Mouse (Mus musculus): Measurements from ENCODE around the gene Zfp786.

The Zfp786 gene

DNA sequence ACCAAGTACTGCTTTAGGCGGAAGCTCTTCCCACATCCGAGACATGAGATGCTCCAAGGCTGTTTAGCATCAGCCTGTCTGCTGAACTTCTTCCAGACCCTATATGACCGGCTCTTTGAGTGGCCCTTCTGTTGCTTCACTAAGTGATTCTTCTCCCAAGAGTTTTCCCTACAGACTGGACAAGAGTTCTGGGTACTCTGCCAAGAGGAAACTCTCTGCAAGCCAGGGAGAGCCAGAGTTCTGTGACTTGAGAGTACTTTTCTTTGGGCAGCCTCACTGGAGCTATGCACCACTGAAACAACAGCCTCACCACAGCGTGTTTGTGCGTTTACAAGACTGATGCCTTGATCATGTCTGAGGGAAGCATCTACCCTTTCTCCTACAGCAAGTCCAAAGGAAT lies 9.4 kb downstream of the Zfp786 start:
- no peak for DNase-seq (ENCODE audit: low read depth, low spot score)

DNA sequence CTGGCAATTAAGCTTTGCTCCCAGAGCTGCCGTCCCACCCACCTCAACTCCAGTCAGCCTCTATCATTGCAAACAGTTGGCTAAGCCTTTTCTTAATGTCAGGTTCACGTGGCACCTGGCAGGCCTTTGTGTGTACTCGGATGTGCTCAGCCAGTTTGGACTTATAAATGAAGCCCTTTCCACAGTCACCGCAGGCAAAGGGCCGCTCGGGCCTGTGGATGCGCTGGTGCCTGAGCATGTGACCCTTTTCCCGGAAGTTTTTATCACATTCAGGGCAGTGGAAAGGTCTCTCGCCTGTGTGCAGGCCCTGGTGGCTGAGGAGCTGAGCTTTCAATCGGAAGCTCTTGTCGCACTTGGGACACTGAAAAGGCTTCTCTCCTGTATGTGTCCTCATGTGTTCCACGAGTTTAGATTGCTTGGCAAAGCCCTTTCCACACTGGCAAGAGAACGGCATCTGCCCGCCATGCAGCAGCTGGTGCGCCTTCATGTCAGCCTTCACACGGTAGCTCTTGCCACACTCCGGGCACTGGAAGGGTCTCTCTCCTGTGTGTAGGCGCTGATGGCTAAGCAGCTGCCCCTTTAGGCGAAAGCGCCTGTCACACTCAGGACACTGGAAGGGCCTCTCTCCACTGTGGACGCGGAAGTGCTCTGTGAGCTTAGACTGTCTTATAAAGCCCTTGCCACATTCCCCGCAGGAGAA lies 10.9 kb downstream of the Zfp786 start:
- no peak for DNase-seq (ENCODE audit: low read depth, low spot score)

- no peak for DNase-seq (ENCODE audit: low read depth, low spot score)
These were observed 11.9 kb downstream of the Zfp786 start for GRCm38 (mm10) chr6:47818721-47819120.

DNA sequence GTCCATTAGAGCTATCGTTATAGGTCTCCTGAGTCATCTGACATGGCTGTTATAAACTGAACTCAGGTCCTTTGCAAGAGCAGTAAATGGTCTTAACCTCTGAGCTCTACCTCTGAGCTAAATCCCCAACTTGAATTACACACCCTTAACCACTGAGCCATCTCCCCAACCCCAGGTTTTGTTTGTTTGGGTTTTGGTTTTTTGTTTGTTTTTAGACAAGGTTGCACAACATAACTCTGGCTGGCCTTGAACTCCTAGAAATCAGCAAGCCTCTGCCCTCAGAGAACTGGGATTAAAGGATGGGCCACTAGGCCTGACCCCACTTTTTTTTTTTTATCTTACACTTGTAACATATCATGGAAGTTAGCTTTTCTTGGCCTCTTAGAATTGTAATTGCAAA lies 14.5 kb downstream of the Zfp786 start:
- no peak for DNase-seq (ENCODE audit: low read depth, low spot score)

- peak; percentile 98 for DNase-seq (ENCODE audit: low read depth, low spot score)
These were observed 17.3 kb downstream of the Zfp786 start, which contains the start of gene Pdia4 for GRCm38 (mm10) chr6:47813257-47813878. Pdia4 (minus strand) TSS chr6:47813430.

DNA sequence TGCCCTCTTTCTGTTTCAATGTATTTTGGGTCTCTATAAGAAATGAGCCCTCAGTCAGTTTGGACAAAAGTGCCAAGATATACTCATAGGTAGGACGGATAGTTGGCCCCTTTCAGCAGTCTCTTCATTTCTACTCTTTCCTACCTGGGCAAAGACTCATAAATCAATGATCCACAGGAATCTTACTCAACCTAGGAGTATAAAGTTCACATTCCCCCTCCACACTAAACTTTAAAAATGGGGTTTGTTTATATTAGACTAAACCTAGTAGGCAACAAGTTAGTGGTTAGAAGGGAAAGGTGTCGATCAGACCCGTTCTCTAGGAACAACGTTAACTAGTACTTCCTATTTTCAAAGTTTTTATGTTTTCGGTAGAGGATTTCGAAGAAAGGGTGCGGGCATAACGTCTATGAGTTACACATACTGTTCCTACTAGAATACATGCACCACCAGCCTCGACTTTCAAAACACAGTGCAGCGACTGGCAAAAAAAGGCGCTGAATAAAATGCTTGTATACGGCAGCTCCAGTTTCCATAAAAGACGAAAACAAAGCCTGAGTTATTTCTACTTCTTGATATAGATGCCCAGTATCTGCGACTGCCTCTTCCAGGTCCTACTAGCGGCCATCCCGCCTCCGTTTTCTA lies 18.3 kb downstream of the Zfp786 start:
- DNase-seq (ENCODE audit: low read depth, low spot score), result no peak

DNA sequence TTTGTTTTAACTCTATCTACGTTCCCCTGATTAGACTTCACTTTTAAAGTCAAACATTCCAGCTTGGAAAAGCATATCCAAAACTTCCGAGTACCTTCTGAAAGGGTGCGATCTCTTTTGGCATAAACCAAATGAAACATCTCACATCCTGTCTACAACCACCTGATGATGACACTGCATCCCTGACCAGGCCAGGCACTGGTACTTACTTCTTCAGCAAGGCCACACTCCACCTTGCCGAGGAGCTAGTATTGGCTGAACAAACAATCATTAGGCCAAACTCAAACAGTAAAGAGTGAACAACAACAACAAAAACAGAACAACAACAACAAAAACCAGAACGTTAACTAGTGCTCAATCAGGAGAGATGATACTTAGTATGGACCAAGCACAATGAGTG lies 19.3 kb downstream of the Zfp786 start:
- no peak for DNase-seq (ENCODE audit: low read depth, low spot score)

GRCm38 (mm10) chr6:47810181-47810580 lies 20.5 kb downstream of the Zfp786 start:
- no peak for DNase-seq (ENCODE audit: low read depth, low spot score)

- no peak for DNase-seq (ENCODE audit: low read depth, low spot score)
These were observed 21.6 kb downstream of the Zfp786 start for GRCm38 (mm10) chr6:47809053-47809452.

- DNase-seq (ENCODE audit: low read depth, low spot score), result no peak
These were observed 22.1 kb downstream of the Zfp786 start for GRCm38 (mm10) chr6:47808545-47808944.

DNA sequence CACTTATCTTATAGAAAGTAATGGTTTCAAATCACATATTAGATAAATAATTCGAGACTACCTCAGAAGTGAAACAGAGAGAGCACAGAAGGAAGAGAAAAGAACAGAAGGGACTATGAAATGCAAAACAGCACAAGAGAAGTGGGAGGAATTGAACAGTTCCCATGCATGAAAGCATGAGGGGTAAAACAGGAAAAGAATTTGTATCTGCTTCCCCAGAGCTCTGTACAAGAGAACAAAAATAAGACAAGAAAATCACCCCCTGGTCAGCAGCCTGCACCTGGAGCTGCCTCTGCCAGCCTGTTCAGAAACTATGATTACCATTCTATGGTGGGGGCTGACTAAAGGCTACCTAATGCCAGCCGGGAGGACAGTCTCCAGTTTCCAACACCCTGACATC lies 23.2 kb downstream of the Zfp786 start:
- DNase-seq (ENCODE audit: low read depth, low spot score), result no peak

- DNase-seq (ENCODE audit: low read depth, low spot score), result no peak
These were observed 25.1 kb downstream of the Zfp786 start for GRCm38 (mm10) chr6:47805520-47805919.

DNA sequence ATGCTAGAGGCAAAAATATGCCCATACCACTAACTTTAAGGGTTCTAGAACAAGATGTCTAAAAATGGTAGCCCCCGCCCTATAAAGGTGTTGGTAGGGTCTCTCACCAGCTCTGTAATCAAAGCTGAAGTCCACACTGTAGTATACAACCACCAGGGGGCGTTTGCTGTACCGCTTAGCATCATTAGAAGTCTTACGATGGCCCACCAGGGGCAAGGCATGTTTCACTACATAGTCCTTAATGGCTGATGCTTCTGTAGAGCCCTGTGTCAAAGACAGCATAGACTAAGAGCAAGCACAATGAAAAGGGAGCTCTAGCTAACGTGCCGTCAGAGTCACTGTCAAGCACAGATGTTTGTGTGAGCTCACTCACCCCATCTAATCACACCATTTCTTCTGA lies 31.6 kb downstream of the Zfp786 start:
- DNase-seq (ENCODE audit: low read depth, low spot score), result peak; percentile 56

GRCm38 (mm10) chr6:47794106-47794830 lies 36.4 kb downstream of the Zfp786 start:
- no peak for DNase-seq (ENCODE audit: low read depth, low spot score)

DNA sequence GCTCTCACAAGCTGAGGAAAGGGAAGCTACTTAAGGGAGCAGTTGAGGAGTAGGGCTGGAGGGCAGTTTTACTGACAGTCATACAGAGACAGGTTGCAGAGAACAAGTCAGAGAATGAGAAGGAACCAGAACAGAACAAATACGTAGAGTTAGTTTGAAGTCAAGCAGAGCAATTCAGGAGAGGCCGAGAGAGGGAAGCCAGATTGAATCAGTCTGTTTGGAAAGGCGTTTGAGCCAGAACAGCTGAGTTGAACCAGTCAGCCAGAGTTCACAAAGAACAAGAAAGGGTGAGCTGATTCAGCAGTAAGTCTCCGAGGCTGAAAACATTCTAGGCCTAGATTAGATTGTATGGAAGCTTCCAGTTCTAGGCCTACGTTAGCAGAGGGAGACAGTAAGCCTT lies 37.4 kb downstream of the Zfp786 start:
- no peak for DNase-seq (ENCODE audit: low read depth, low spot score)

GRCm38 (mm10) chr6:47792533-47792932 lies 38.1 kb downstream of the Zfp786 start:
- DNase-seq (ENCODE audit: low read depth, low spot score), result no peak

DNA sequence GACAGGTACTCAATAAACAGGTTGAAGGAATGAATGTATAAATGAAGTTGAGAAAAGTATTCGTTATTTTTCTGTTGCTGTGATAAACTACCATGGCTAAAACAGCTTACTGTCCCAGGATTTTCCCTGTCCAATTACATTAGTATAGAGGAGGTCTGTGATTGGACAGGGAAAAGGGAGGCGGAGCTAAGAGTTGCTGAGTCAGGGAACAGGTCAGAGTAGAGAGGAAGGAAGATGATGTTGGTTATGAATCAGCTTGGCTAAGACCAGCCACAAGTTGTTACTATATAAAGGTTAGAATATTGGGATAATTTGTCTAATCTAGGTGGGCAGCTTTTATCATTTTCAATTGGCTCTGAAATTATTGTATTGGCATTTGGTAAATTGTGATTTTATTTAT lies 39.9 kb downstream of the Zfp786 start:
- DNase-seq (ENCODE audit: low read depth, low spot score), result no peak

- DNase-seq (ENCODE audit: low read depth, low spot score), result no peak
These were observed 41.8 kb downstream of the Zfp786 start for GRCm38 (mm10) chr6:47788821-47789220.

DNA sequence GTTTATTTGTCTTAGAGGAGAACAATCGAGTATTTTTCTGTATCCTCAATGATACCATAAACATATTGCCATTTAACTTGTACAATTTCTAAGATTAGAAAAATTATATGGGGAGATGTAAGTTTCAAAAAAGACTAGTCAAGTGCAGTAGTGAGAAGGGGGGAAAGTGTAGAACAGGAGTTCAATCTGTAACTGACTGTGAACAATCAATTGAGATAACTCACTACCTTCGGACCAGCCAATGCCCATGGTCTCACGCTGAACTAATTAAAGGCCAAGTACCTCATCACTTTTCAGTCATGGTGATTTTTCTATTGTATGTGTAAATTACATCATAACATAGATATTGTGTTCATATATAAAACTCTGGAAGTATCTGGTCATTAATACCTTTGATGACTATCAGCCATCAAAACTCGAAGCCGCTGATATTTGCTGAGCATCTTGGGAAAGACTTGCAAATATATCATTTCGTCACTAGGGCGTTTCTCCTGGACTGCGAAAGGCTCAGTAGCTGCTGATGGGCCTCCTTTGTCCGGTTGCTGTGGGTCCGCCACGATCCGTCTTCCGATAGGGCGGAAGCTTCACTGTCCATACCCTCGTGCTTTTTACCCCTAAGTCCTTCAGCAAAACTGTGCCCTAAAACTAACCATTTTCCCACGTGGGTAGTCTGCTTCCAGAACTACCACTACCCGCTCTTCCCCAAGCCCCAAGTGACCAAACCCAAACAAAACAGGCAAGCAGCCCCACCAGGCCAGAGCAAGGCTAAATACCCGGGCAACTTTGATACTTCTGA lies 42.5 kb downstream of the Zfp786 start:
- peak; percentile 94 for DNase-seq (ENCODE audit: low read depth, low spot score)

- DNase-seq (ENCODE audit: low read depth, low spot score), result no peak
These were observed 45.8 kb downstream of the Zfp786 start for GRCm38 (mm10) chr6:47784707-47785412.
